Mouse (Mus musculus) CD4-positive helper T cell, adult 2 months (primary cell): ENCODE results near the gene Ilvbl.
A peak's percentile ranks its signal among the peaks of the same experiment; 100 is the strongest.
"Not testable (repeated sequence)": the region's sequence is repeated elsewhere in the genome, so short reads cannot be mapped to it uniquely, and the experiment has no call there.

Source experiments
- DNase-seq: peaks from one replicate; pipeline ENCODE4 v3.0.0-alpha.2; 2012; ENCODE audit warnings: low read depth, missing footprints, low spot score

The Ilvbl gene

GRCm38 (mm10) chr10:78574250-78575104, at the start of gene Ilvbl:
Gene Ilvbl (plus strand): TSS chr10:78574346.
- peak; percentile 97 for DNase-seq

GRCm38 (mm10) chr10:78525071-78525470, 49.1 kb upstream of the Ilvbl start:
- not testable (repeated sequence) for DNase-seq

- DNase-seq, result no peak
These were observed 48.6 kb upstream of the Ilvbl start for GRCm38 (mm10) chr10:78525511-78525910.

DNA sequence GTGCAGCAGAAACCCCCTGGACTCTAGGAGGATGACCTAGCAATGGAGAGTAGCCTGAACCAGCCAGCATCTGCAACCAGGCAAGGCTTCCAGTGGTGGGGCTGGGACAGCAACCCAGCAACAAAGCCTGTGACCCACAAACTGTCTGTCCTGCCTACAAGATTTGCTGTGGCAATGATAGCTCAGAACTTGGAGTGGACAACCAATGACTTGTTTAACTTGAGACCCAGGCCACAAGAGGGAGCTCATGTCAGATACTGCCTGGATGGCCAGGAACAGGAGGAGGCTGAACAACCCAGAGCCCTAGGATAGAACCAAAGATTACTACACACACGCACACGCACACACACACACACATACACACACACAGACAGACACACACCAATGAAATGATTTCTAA, 33.2 kb upstream of the Ilvbl start:
- peak; percentile 48 for DNase-seq

- DNase-seq, result no peak
These were observed 9.1 kb upstream of the Ilvbl start for GRCm38 (mm10) chr10:78565070-78565469.

GRCm38 (mm10) chr10:78569191-78569590, 5.0 kb upstream of the Ilvbl start:
- DNase-seq, result no peak

- no peak for DNase-seq
These were observed 4.5 kb upstream of the Ilvbl start for GRCm38 (mm10) chr10:78569686-78570085.

GRCm38 (mm10) chr10:78570416-78570815, 3.7 kb upstream of the Ilvbl start:
- no peak for DNase-seq

DNA sequence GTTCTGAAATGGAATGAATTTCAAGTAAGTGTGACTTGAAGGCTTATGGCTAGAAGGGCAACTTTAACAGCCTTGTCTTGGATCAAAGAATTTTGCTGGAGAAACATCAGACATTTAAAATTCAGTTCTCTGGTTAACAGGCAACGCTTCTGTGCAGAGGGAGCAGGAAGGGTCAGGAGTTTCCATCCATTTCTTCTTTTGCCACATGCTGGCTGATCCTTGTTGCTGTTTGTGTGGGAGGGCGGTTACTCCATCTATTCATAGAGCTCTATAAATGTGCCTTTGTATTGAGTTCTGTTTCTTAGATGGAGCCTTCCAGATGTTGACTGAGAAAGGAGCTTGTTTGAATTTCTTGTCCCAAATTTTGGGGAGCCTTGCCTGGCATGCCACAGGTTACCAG, 3.2 kb upstream of the Ilvbl start:
- DNase-seq, result no peak

GRCm38 (mm10) chr10:78573226-78573625, 920 bp upstream of the Ilvbl start:
- no peak for DNase-seq

GRCm38 (mm10) chr10:78575105-78575632, 1.0 kb downstream of the Ilvbl start:
- DNase-seq, result peak; percentile 11

DNA sequence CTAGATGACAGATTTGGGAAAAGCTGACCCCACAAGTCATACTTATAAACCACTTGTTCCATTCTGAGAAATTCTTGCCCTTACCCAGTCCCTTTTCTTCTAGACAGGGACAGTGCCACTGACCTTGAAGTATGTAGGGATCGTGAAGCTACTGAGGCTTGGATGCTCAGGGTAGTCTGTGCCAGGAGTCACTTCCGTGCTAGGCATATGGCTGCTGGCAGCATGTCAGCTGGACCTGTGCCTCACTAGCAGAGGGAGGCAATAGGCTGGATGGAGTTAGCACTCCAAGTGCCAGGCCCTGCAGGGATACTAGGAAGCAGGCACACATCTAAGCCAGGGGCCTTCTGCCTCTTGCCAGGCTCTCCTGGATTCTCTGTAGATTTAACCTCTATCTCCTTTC, 1.5 kb downstream of the Ilvbl start:
- DNase-seq, result no peak

GRCm38 (mm10) chr10:78576435-78577184, 2.5 kb downstream of the Ilvbl start:
- no peak for DNase-seq

- no peak for DNase-seq
These were observed 4.1 kb downstream of the Ilvbl start for GRCm38 (mm10) chr10:78578204-78578603.

DNA sequence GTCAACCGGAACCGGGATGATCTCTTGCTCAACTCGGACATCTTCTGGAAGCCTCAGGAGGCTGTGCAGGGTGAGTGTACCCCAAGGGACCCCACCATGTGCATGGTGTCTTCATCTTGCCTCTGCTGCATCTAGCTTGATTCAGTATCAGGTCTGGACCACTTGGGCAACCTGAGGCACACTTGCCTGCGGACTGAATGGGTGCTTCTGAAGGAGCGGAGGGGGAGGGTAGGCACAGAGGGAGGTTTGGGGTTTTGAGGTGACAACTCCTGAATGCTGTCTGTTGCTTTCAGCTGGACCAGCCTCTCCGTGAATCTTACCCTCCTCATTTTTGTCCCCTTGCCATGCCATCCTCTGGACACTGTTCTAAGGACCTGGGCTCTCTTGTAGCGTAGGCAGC, 7.0 kb downstream of the Ilvbl start:
- DNase-seq, result no peak

GRCm38 (mm10) chr10:78583347-78583746, 9.2 kb downstream of the Ilvbl start:
- DNase-seq, result no peak

DNA sequence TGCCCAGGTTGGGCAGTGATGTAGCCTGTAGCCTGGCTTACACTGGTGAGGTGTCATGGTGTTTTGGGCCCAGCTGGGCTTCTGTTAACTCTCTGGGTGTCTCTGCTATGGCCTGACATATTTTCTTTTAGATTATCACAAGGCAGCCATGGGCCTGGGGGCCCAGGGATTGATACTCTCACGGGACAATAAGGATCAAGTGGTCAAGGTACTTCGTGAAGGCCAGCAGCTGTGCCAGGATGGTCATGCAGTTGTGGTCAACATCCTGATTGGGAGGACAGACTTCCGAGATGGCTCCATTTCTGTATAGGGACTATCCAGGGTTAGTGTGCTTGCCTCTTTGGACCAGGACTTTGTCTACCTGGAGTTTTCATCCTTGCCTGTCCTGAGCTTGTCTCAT, 9.8 kb downstream of the Ilvbl start:
- no peak for DNase-seq

GRCm38 (mm10) chr10:78584996-78585395, 10.8 kb downstream of the Ilvbl start:
- no peak for DNase-seq

DNA sequence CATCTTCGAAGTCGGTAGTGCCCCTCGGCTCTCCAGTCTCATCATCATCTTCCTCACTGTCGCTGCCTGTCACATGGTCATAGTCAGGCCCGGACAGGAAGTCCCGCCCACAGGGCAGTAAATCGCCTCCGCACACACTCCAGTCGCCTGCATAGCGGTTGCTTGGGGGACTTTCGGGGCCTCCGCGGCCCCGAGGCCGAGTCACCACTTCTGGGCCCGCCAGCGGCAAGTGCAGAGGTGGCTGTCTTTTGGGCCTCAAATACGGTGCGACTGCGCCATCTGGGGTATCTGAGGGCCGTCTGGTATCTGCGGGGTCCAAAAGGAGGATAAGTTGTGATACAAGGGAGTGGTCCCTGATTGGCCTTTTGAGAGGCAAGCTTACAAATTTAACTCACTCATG, 11.5 kb downstream of the Ilvbl start:
- DNase-seq, result no peak

GRCm38 (mm10) chr10:78586026-78586425, 11.9 kb downstream of the Ilvbl start:
- no peak for DNase-seq

DNA sequence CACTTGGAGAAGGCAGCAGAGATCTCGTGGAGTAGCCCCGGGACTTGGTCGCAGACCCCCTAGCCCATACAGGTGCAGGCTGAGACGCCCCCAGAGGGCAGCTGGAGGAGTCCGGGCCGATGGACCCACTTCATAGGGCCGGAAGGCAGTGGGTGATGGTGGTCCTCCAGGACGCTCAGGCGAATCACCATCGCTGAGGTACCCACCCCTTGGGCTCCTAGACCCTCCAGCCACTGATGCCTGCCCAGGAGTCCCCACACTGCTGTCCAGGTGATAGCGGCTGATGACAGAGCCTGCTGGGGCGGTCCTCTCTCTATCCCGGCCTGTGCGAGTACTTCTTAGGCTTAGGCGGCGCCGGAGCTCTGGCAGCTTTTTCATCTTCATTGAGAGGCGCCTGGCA, 15.1 kb downstream of the Ilvbl start:
- DNase-seq, result no peak

GRCm38 (mm10) chr10:78589901-78590300, 15.8 kb downstream of the Ilvbl start:
- DNase-seq, result no peak

DNA sequence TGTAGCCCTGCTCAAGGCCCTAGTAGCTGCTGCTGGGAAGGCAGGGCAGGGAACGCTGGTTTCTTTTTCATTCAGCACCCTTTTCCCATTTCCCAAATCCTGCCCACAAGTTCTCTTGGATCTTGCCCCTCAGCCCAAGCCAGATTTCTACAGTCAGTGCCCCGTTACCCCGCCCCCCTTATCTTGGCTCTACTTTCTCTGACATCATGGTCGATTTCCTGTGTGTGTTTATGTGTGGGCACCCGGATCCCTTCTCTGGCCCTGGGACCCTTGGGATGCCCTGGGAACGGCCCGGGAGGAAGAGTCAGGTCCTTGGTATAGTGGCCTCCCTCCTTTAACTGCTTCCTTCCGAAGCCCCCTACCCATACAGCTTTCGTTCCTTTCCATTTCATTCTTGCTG, 16.6 kb downstream of the Ilvbl start:
- DNase-seq, result no peak
